Mouse (Mus musculus) layer of hippocampus, adult 11-12 months (tissue): Measurements from ENCODE around the gene Pfkl.
A peak's percentile ranks its signal among the peaks of the same experiment; 100 is the strongest.
"Not testable (repeated sequence)": the region's sequence is repeated elsewhere in the genome, so short reads cannot be mapped to it uniquely, and the experiment has no call there.

Experiments used
- DNase-seq: peaks from one replicate; pipeline ENCODE4 v3.0.0; 2022; ENCODE audit warnings: low spot score

Pfkl gene

DNA sequence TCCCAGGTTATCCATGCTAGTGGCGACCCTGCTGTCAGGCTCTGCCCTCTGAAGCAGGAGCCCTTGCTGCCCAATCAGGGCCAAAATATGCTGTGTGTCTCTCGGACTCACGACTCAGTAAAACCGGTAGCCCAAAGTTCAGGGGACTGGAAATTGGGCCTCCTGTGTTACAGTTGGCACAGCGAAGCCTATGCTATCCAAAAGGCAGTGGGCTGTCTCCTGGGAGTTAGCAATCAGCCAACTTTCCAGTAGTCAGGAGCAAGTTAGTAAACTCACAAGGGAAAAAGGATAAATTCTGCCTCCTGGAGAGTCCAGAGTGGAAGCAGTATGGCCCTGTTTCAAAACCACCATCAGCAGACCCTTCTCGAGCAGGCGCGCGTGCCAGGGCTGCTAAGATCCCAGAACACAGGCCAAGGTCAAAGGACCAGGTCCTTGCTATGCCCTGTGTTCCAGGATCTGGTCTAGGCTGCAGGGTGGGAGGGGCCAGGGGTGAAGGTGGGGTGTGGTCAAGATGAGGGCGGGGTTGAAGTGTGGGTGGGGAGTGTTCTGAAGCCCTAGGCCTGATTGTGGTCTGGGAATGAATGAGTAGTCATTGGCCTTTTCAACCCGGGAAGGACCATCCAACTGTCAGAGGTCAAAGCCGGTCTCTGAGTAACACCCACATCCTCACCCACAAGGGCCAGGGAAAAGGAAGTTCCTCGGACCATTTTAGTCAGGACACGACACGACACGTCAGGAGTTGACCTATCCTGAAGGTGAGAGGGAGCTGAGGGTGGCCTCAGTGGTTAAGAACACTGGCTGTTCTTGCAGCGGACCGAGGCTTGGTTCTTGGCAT, 3.0 kb upstream of the Pfkl start:
- DNase-seq, result no peak

- not testable (repeated sequence) for DNase-seq
These were observed 1.2 kb upstream of the Pfkl start for GRCm38 (mm10) chr10:78011116-78011515.

DNA sequence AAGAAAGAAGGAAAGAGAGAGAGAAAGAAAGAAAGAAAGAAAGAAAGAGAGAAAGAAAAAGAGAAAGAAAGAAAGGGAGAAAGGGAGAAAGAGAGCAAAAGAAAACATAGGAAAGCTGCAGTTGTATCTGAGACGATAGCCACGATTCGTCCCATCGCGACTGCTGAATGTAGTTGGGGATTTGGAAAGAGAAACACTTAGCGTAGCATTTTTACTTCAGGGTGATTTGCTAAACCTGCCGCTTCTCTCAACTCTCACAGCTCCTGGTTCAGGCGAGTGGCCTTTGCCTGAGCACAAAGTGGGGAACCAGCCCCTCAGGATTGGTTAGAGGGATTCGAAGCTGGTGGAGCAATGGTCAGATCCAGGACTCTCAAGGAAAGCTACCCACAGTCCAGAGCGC, 452 bp upstream of the Pfkl start:
- DNase-seq, result no peak

GRCm38 (mm10) chr10:78009184-78009944, 519 bp downstream of the Pfkl start:
- DNase-seq, result peak; percentile 93

- no peak for DNase-seq
These were observed 1.7 kb downstream of the Pfkl start for GRCm38 (mm10) chr10:78008169-78008568.

GRCm38 (mm10) chr10:78007203-78007602, 2.7 kb downstream of the Pfkl start:
- no peak for DNase-seq

- DNase-seq, result no peak
These were observed 4.0 kb downstream of the Pfkl start for GRCm38 (mm10) chr10:78005791-78006438.

DNA sequence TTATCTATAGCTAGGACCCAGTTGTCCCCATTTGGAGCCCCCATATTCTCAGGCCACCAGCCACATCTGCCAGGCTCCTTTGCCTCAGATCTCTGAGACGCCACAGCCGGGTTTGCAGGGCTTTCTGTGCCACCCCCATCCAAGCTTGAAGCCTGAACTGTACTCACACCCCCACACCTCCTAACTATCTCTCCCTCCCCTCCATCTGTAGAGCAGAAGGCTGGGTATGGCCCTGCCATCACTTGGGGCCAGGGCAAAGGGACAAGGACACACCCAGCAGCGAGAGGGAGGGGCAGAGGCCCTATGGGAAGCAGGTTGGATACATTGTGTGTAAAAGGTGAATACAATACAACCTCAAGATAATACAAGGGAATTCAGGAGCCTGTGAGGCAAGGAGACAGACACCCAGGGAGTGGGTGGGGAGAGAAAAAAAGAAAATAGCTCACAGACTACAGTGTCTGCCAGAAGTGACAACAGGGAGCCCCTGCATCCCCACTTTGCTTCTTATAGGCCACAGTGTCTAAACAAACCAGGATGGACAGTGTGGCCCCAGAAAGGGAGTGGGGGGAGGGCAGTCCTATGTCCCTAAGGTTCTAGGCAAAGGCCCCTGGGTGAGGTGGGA, 5.3 kb downstream of the Pfkl start:
- DNase-seq, result peak; percentile 50

GRCm38 (mm10) chr10:78002316-78002715, 7.6 kb downstream of the Pfkl start:
- no peak for DNase-seq

DNA sequence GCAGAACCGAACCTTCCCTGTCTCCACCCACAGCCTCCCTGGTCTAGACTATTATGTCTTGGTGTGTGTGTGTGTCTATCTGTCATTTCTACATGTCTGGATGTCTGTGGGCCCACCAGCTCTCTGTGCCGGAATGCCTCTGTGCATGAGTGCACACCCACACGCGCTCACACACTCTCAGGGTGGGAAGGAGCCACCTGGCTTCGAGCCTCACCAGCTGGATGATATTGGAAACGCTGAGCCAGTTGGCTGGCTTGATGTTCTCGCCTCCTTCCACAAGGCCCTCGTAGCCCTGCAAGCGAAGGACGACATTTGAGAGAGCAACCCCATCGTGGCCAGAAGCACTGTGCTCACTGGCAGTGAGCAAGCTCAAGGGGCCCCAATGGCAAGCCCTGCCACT, 8.1 kb downstream of the Pfkl start:
- peak; percentile 89 for DNase-seq

DNA sequence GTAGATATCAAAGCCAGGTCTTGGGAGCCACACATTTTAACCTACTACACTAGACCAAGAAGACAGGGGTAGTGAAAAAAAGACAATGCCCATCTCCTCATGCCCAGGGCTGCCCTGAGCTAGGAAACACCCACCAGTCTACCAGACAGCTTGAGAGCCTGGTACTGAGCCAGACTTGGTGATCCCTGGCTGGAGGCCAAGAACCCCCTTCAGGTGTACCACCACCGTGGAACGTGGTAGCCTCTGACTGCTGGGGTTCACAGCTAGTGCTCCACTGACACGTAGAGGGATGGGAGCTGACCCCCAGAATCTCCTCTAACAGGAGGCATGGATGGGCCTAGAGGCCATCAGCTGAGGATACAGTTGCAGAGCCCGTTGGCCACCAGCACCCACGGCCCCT, 9.7 kb downstream of the Pfkl start:
- no peak for DNase-seq

GRCm38 (mm10) chr10:77995639-77996038, 14.2 kb downstream of the Pfkl start:
- no peak for DNase-seq

DNA sequence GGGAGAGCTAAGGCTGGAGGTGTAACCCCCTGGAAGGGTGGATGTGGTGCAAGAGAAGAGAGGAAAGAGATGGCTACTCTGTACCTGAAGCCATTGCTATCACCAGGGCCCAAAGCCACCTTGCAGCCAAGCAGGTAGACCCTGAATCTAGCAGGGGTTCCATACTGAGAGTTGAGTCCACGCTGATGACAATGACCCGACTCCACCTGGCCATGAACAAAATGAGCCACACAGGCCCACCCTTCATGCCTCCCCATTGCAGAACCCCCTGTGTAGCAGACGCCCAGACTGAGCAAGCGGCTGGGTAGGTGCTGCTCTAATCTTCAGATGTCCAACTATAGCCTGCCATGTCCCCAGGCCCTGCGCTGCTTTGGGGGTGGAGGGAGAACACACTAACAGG, 24.1 kb downstream of the Pfkl start:
- no peak for DNase-seq

DNA sequence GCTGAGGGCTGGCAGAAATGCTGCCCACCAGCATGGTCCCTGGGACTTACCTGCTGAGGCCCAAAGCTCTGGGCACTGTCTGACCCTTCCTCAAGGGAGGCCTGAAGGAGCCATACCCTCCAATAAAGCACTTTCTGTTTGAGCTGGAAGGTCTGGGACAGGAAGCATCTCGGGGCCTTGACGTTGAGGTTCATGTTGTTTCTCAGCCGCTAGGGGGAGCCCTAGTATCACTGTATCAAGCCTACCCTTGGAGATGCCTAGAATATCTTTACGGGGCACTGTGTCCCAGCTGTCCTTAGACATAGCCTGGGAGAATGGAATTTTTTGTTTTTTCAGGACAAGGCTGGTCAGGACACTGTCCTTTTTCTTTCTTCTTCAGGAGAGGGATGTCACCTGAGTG, 25.2 kb downstream of the Pfkl start:
- peak; percentile 71 for DNase-seq

DNA sequence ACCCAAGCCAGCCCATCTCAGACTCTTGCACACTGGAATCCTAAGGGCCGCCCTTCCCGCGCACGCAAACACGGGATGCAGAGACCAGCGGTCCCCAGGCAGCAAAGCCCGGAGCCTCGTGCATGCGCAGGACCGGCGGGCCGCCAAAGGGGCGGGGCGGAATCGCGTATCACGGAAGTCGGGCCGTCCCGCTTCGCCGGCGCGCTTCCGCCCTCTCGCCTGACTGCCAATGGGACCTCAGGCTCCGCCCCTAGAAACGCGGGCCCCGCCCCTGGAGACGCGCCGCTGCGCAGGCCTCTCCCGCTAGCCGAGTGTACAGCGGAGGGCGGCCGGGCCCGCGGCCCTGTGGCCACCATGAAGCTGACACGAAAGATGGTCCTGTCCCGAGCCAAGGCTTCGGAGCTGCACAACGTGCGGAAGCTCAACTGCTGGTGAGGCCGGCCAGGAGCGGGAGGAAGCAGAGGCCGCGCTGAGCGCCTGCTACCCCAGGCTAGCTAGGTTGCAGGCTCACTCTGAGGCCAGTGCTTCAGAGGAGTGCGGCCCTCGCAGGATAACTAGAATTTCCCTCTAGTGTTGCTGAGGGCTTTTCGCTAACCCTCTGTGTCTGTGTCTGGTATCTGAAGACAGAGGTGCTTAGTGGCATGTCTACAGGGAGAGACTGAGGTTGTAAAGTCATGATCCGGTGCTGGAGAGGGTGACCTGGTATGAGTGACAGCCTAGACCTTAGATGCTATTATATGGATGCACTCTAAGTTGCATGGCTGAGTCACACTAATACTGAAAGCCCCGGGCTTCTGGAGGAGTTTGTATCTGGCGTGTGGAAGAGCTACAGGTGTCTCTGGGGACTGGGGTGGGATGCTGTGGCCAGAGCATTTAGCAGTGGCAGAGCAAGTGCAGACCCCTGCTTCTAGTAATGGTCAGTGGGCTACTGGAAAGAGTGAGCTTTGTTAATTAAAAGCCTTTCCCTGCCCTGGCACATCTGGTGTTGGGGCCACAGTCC, 31.2 kb downstream of the Pfkl start, which contains the start of gene 1810043G02Rik:
Gene 1810043G02Rik, plus strand, starts transcription at position 174 of the 1,000 bp plus-strand sequence.
- DNase-seq, result peak; percentile 99

GRCm38 (mm10) chr10:77976458-77977150, 33.3 kb downstream of the Pfkl start:
- DNase-seq, result no peak

- no peak for DNase-seq
These were observed 34.2 kb downstream of the Pfkl start for GRCm38 (mm10) chr10:77975653-77976052.

GRCm38 (mm10) chr10:77974811-77975210, 35.1 kb downstream of the Pfkl start:
- no peak for DNase-seq

DNA sequence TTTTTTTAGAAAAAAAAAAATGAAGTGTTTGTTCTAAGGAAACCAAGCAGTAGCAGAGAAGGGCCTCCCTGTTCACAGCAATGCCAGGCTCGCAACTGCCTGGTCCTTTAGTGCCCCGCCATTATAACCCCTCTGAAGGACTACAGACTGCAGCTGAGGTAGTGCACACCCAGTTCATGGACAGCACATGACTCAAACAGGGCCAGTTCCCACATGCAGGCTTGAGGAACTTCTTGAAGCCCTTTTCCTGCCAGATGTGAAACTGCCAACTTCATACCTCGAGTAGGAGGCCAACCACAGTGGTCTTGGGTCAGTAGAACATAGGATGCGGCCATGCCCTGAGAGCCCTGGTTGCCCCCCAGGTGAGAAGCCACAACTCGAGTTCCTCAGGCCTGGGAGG, 35.6 kb downstream of the Pfkl start:
- DNase-seq, result no peak
